In genomic region chrX:150709416-150709815, GRCm38 (mm10) we compare ENCODE assay signal across 10 mouse cellular contexts. TPM values are rescaled to one million over a fixed set of nuclear protein-coding genes. Genes with fewer than 3 reads are reported as not detected.
A peak's percentile ranks its signal among the peaks of the same experiment; 100 is the strongest.
DNase-seq lines count a peak whose midpoint lies in the region; ATAC-seq lines count a peak whose summit lies in the region.
"Had no signal": no experiment of that assay in that cellular context is flagged by ENCODE, and none has a peak within 500 bp of the region (broad histone marks: within the 10 kb centered on the region; RNA-seq: fewer than 3 reads in every experiment).

No protein-coding gene starts in this region.

- no peak overlapping the region for H3K4me3 ChIP-seq in limb, embryonic 11.5 days (ENCODE audit: low read depth, low read length)
- H3K4me3 ChIP-seq in limb, embryonic 10.5 days = no peak overlapping the region
- H3K4me3 ChIP-seq: embryonic facial prominence, embryonic 13.5 days had no signal

- H3K27ac ChIP-seq in limb, embryonic 11.5 days (replicated peaks; ENCODE audit: low read depth, low read length) = no peak overlapping the region
- H3K27ac ChIP-seq in limb, embryonic 10.5 days = no peak overlapping the region
- H3K27ac ChIP-seq: embryonic facial prominence, embryonic 13.5 days had no signal

- H3K4me2 ChIP-seq in limb, embryonic 11.5 days (ENCODE audit: low read depth, severe bottlenecking) = no peak overlapping the region
- H3K4me2 ChIP-seq: embryonic facial prominence, embryonic 13.5 days had no signal

- no peaks in the 10 kb centered on the region for H3K9me3 ChIP-seq in limb, embryonic 11.5 days (ENCODE audit: control insufficient read depth, low read length)
- H3K9me3 ChIP-seq in limb, embryonic 10.5 days (replicated peaks) = no peaks in the 10 kb centered on the region
- H3K9me3 ChIP-seq: embryonic facial prominence, embryonic 13.5 days had no signal

- no peaks in the 10 kb centered on the region for H3K4me1 ChIP-seq in limb, embryonic 11.5 days (ENCODE audit: control insufficient read depth, insufficient read depth, low read length)
- H3K4me1 ChIP-seq in limb, embryonic 10.5 days = no peaks in the 10 kb centered on the region
- H3K4me1 ChIP-seq: embryonic facial prominence, embryonic 13.5 days had no signal

- H3K9ac ChIP-seq in limb, embryonic 11.5 days (ENCODE audit: low read length) = no peak overlapping the region
- H3K9ac ChIP-seq: embryonic facial prominence, embryonic 13.5 days had no signal

- 43% methylated on average over 5 of the region's 5 CpGs for WGBS in limb, embryonic 11.5 days
- 42% methylated on average over 5 of the region's 5 CpGs for WGBS in limb, embryonic 10.5 days

- DNase-seq in adrenal gland, adult (ENCODE audit: inconsistent age in 2 of 2, low spot score in 1 of 2) = peak; percentile 4 to 60
- DNase-seq in adrenal gland, adult 18-20 months (ENCODE audit: low spot score in 2 of 2) = no peak
- peak; percentile 21 for DNase-seq in limb, embryonic 11.5 days (ENCODE audit: low spot score)
- DNase-seq in limb, embryonic 10.5 days (ENCODE audit: low spot score) = no peak
- peak; percentile 15 to 27 for DNase-seq in adrenal gland, postnatal 36 days
- peak; percentile 4 to 10 for DNase-seq in heart, postnatal 36 days
- peak; percentile 52 for DNase-seq in retina, embryonic 14.5 days (ENCODE audit: low spot score)
- no peak for DNase-seq in yolk sac, embryonic 10.5 days (ENCODE audit: low spot score)

- ATAC-seq in limb, embryonic 11.5 days (ENCODE audit: insufficient number of reproducible peaks, low FRiP score, low TSS enrichment, low read depth) = no peak

- H3K36me3 ChIP-seq in limb, embryonic 11.5 days (ENCODE audit: control insufficient read depth, insufficient read depth, low read length) = no peaks in the 10 kb centered on the region
- no peaks in the 10 kb centered on the region for H3K36me3 ChIP-seq in limb, embryonic 10.5 days
- H3K36me3 ChIP-seq: embryonic facial prominence, embryonic 13.5 days had no signal

- no peaks in the 10 kb centered on the region for H3K27me3 ChIP-seq in limb, embryonic 11.5 days (ENCODE audit: control insufficient read depth, insufficient read depth, low read length)
- H3K27me3 ChIP-seq in limb, embryonic 10.5 days (ENCODE audit: low read depth, poor library complexity, severe bottlenecking) = peaks cover 43% of the 10 kb centered on the region

- intact Hi-C loops in heart, postnatal 36 days (cut with DNase I) = loop anchor here (5.0 kb wide), 2 partner anchors 248 to 408 kb away; no protein-coding TSS in a partner anchor

RNA-seq across cellular contexts. Expression of gene Tro, which starts 52.0 kb away (rescaled TPM):
- 10 to 100 TPM in 1 of 2 experiments, 1 to 10 TPM in 1; 9.2 to 10.3 TPM for total RNA-seq in adrenal gland, adult 18-20 months (2021)
- 39.2 and 43.9 TPM in 2 replicates for polyA plus RNA-seq in limb, embryonic 11.5 days (2014; fragmentation: Nextera tagmentation; extraction: Ambion mirVana)
- polyA plus RNA-seq in limb, embryonic 10.5 days (2016; fragmentation: Nextera tagmentation; extraction: Ambion mirVana) = 35.0 and 40.7 TPM in 2 replicates
- total RNA-seq in adrenal gland, postnatal 36 days (2021) = 10 to 100 TPM in 1 of 2 experiments, 1 to 10 TPM in 1; 5.6 to 12.5 TPM
- total RNA-seq in heart, postnatal 36 days (2021) = 1 to 10 TPM; 1.1 to 1.2 TPM
- total RNA-seq: neutrophil, adult 5-6 weeks had no signal

Comparison
In these comparisons a context has a peak if more than half of its experiments do, and no peak if none do; other contexts are left out.
1. DNase-seq: peak in adrenal gland, adult (2 of 2), limb, embryonic 11.5 days (single experiment), adrenal gland, postnatal 36 days (2 of 2), heart, postnatal 36 days (2 of 2) and retina, embryonic 14.5 days (single experiment); none in adrenal gland, adult 18-20 months (0 of 2), limb, embryonic 10.5 days (single experiment) and yolk sac, embryonic 10.5 days (single experiment).